In genomic region chr2:28427226-28427625, GRCm38 (mm10) we compare ENCODE assay signal across 19 mouse cellular contexts. TPM values are rescaled to one million over a fixed set of nuclear protein-coding genes. Genes with fewer than 3 reads are reported as not detected.
"Had no signal": no experiment of that assay in that cellular context is flagged by ENCODE, and none has a peak within 500 bp of the region (broad histone marks: within the 10 kb centered on the region; RNA-seq: fewer than 3 reads in every experiment).

No protein-coding gene starts in this region.

- H3K27ac ChIP-seq: neural tube, embryonic 12.5 days; neural tube, embryonic 13.5 days; neural tube, embryonic 15.5 days; stomach, embryonic 15.5 days; stomach, postnatal 0 days had no signal

- H3K36me3 ChIP-seq: neural tube, embryonic 12.5 days; neural tube, embryonic 13.5 days; neural tube, embryonic 15.5 days; stomach, embryonic 15.5 days had no signal

- H3K9me3 ChIP-seq: neural tube, embryonic 12.5 days; neural tube, embryonic 13.5 days; neural tube, embryonic 15.5 days; stomach, embryonic 15.5 days had no signal

- DNase-seq: retina, postnatal 1 day; right cerebral cortex, adult 18-20 months; right cerebral cortex, postnatal 14 days; right cerebral cortex, postnatal 25 days; right cerebral cortex, postnatal 4 days; spleen, adult 18-20 months; thymus, adult 18-20 months; thymus, adult 2 months; thymus, postnatal 14 days; thymus, postnatal 25 days; thymus, postnatal 36 days; thymus, postnatal 4 days had no signal

- H3K4me2 ChIP-seq: neural tube, embryonic 12.5 days; neural tube, embryonic 13.5 days; neural tube, embryonic 15.5 days; stomach, embryonic 15.5 days had no signal

- H3K4me3 ChIP-seq: neural tube, embryonic 12.5 days; neural tube, embryonic 13.5 days; neural tube, embryonic 15.5 days; stomach, embryonic 15.5 days had no signal

- H3K27me3 ChIP-seq: neural tube, embryonic 12.5 days; neural tube, embryonic 13.5 days; neural tube, embryonic 15.5 days; stomach, embryonic 15.5 days had no signal

- H3K4me1 ChIP-seq: neural tube, embryonic 12.5 days; stomach, embryonic 15.5 days had no signal

- H3K9ac ChIP-seq: neural tube, embryonic 12.5 days; neural tube, embryonic 13.5 days; neural tube, embryonic 15.5 days; stomach, embryonic 15.5 days had no signal

RNA-seq across cellular contexts. Expression of gene 1700007K13Rik, which starts 38.9 kb away (rescaled TPM):
- polyA plus RNA-seq: small intestine, adult 2 months; spleen, adult 2 months; thymus, adult 2 months had no signal
